ENCODE assay signal across 7 mouse cellular contexts in genomic region chr16:49698620-49699525, GRCm38 (mm10). TPM values are rescaled to one million over a fixed set of nuclear protein-coding genes. Genes with fewer than 3 reads are reported as not detected.
A peak's percentile ranks its signal among the peaks of the same experiment; 100 is the strongest.
DNase-seq lines count a peak whose midpoint lies in the region; ATAC-seq and TF ChIP-seq lines count a peak whose summit lies in the region.

Gene Ift57 (plus strand): TSS chr16:49699233.

- H3K36me3 ChIP-seq in embryonic facial prominence, embryonic 10.5 days (replicated peaks) = no peaks in the 10 kb centered on the region
- no peaks in the 10 kb centered on the region for H3K36me3 ChIP-seq in intestine, postnatal 0 days (ENCODE audit: control insufficient read depth, insufficient read depth)
- H3K36me3 ChIP-seq in midbrain, embryonic 12.5 days = no peaks in the 10 kb centered on the region
- H3K36me3 ChIP-seq in small intestine, adult 2 months (ENCODE audit: control insufficient read depth, insufficient read depth, low read length) = no peaks in the 10 kb centered on the region

- DNase-seq in adrenal gland, postnatal 10 days = peak; percentile 98
- peak; percentile 98 for DNase-seq in embryonic facial prominence, embryonic 10.5 days (ENCODE audit: low spot score)
- peak; percentile 58 for DNase-seq in gonadal fat pad, adult 2 months (ENCODE audit: low read depth)
- DNase-seq in left cerebral cortex, postnatal 4 days = peak; percentile 98

- H3K4me1 ChIP-seq in embryonic facial prominence, embryonic 10.5 days = peaks cover 15% of the 10 kb centered on the region
- H3K4me1 ChIP-seq in intestine, postnatal 0 days (replicated peaks; ENCODE audit: control insufficient read depth, insufficient read depth, low read length) = no peaks in the 10 kb centered on the region
- peaks cover 13% of the 10 kb centered on the region; the same call in 1 of the 2 replicates for H3K4me1 ChIP-seq in midbrain, embryonic 12.5 days
- H3K4me1 ChIP-seq in small intestine, adult 2 months (ENCODE audit: control insufficient read depth, insufficient read depth, insufficient read length, low read length) = no peaks in the 10 kb centered on the region; the same call in 1 of the 2 replicates

- H3K9ac ChIP-seq in intestine, postnatal 0 days (ENCODE audit: low read depth, low read length) = peak within 1 kb of the TSS; percentile 55
- peak within 1 kb of the TSS; percentile 77 for H3K9ac ChIP-seq in midbrain, embryonic 12.5 days (replicated peaks)

- H3K27me3 ChIP-seq in embryonic facial prominence, embryonic 10.5 days (replicated peaks; ENCODE audit: low read depth, poor library complexity, severe bottlenecking) = no peaks in the 10 kb centered on the region
- no peaks in the 10 kb centered on the region for H3K27me3 ChIP-seq in intestine, postnatal 0 days (replicated peaks; ENCODE audit: control insufficient read depth, insufficient read depth, low read length)
- H3K27me3 ChIP-seq in midbrain, embryonic 12.5 days = no peaks in the 10 kb centered on the region
- peaks cover 3% of the 10 kb centered on the region; the same call in 1 of the 2 replicates for H3K27me3 ChIP-seq in small intestine, adult 2 months (ENCODE audit: control insufficient read depth, insufficient read depth, low read length)

- H3K4me3 ChIP-seq in embryonic facial prominence, embryonic 10.5 days = peak within 1 kb of the TSS; percentile 84
- peak within 1 kb of the TSS; percentile 69 for H3K4me3 ChIP-seq in intestine, postnatal 0 days (ENCODE audit: low read depth, low read length)
- H3K4me3 ChIP-seq in midbrain, embryonic 12.5 days = peak within 1 kb of the TSS; percentile 76
- peak within 1 kb of the TSS; percentile 89 for H3K4me3 ChIP-seq in small intestine, adult 2 months (ENCODE audit: low read depth, low read length)

- 4% methylated on average over 53 of the region's 53 CpGs for WGBS in embryonic facial prominence, embryonic 10.5 days
- 1% methylated on average over 52 of the region's 53 CpGs for WGBS in intestine, postnatal 0 days
- 3% methylated on average over 52 of the region's 53 CpGs for WGBS in midbrain, embryonic 12.5 days
- WGBS in small intestine, adult 2 months = 1% methylated on average over 53 of the region's 53 CpGs

- H3K27ac ChIP-seq in embryonic facial prominence, embryonic 10.5 days (replicated peaks) = peak within 1 kb of the TSS; percentile 89
- no peak within 1 kb of the TSS for H3K27ac ChIP-seq in intestine, postnatal 0 days (ENCODE audit: low read depth, low read length)
- peak within 1 kb of the TSS; percentile 76 for H3K27ac ChIP-seq in midbrain, embryonic 12.5 days (replicated peaks)
- peak within 1 kb of the TSS; percentile 32; the same call in 1 of the 2 replicates for H3K27ac ChIP-seq in small intestine, adult 2 months (ENCODE audit: insufficient read depth, low read depth, low read length)

- peak; percentile 99 for ATAC-seq in intestine, postnatal 0 days
- ATAC-seq in midbrain, embryonic 12.5 days (ENCODE audit: low FRiP score, low read depth) = peak; percentile 100

- intact Hi-C loops in left cerebral cortex, postnatal 4 days (cut with DNase I) = no loop called here

- H3K9me3 ChIP-seq in embryonic facial prominence, embryonic 10.5 days = no peaks in the 10 kb centered on the region
- H3K9me3 ChIP-seq in intestine, postnatal 0 days (ENCODE audit: control insufficient read depth) = no peaks in the 10 kb centered on the region
- H3K9me3 ChIP-seq in midbrain, embryonic 12.5 days = no peaks in the 10 kb centered on the region

- no peak for TF ChIP-seq CTCF in intestine, postnatal 0 days (IDR thresholded peaks at IDR 0.05; ENCODE audit: low read depth)
- no peak for TF ChIP-seq CTCF in small intestine, adult 2 months (IDR thresholded peaks at IDR 0.05; ENCODE audit: extremely low read depth, insufficient read length, insufficient replicate concordance, low read depth, low read length)

- peak within 1 kb of the TSS; percentile 77 for H3K4me2 ChIP-seq in intestine, postnatal 0 days (replicated peaks; ENCODE audit: low read depth)
- peak within 1 kb of the TSS; percentile 70 for H3K4me2 ChIP-seq in midbrain, embryonic 12.5 days (replicated peaks)

- TF ChIP-seq POLR2A in small intestine, adult 2 months (IDR thresholded peaks at IDR 0.05; ENCODE audit: low read depth, low read length) = no peak

RNA-seq across cellular contexts. Expression of gene Ift57, which starts in this region (rescaled TPM):
- total RNA-seq in adrenal gland, postnatal 10 days (2021) = 10 to 100 TPM; 19.4 to 22.1 TPM
- polyA plus RNA-seq in embryonic facial prominence, embryonic 10.5 days (2016; fragmentation: Nextera tagmentation; extraction: Ambion mirVana) = 22.0 and 29.1 TPM in 2 replicates
- 2.9 and 4.9 TPM in 2 replicates for polyA plus RNA-seq in gonadal fat pad, adult 2 months (2012; rRNA removed)
- polyA plus RNA-seq in intestine, postnatal 0 days (2015; fragmentation: Nextera tagmentation; extraction: Ambion mirVana) = 5.5 and 9.2 TPM in 2 replicates
- 10 to 100 TPM; 44.2 to 50.7 TPM for total RNA-seq in left cerebral cortex, postnatal 4 days (2021)
- polyA plus RNA-seq in midbrain, embryonic 12.5 days (2016; fragmentation: Nextera tagmentation; extraction: Ambion mirVana) = 40.3 and 41.6 TPM in 2 replicates
- polyA plus RNA-seq in small intestine, adult 2 months (2012; rRNA removed) = 0.34 and 0.37 TPM in 2 replicates
